Mouse (Mus musculus) kidney, postnatal 0 days (tissue): ENCODE measurements around the gene Igfn1. TPM values are rescaled to one million over a fixed set of nuclear protein-coding genes. Genes with fewer than 3 reads are reported as not detected.

Experiments used
- ATAC-seq: fragments of 200-750 bp; cut with Nextera tagmentation; replicated peaks from 2 replicates; pipeline ENCODE4 v1.8.0; 2017; ENCODE audit warnings: low read depth, moderate number of reproducible peaks, moderate TSS enrichment, moderate library complexity; ENCODE audit not compliant: low FRiP score
- DNase-seq: peaks from one replicate; pipeline ENCODE4 v3.0.0-alpha.2; 2016; ENCODE audit warnings: low spot score
- H3K27ac ChIP-seq: fragments of 300-500 bp; sonication (generic); 2 replicates; pipeline ENCODE4 v1.5.1; 2014; ENCODE audit warnings: mild to moderate bottlenecking
- H3K27me3 ChIP-seq: fragments of 300-500 bp; sonication (generic); 2 replicates; pipeline ENCODE4 v1.6.1; 2014; ENCODE audit warnings: low read length, mixed read lengths; ENCODE audit not compliant: insufficient read depth
- H3K36me3 ChIP-seq: fragments of 300-500 bp; sonication (generic); 2 replicates; pipeline ENCODE4 v1.6.1; 2014; ENCODE audit warnings: low read length, mixed read lengths; ENCODE audit not compliant: insufficient read depth
- H3K4me1 ChIP-seq: fragments of 300-500 bp; sonication (generic); replicated peaks from 2 replicates; pipeline ENCODE4 v1.6.1; 2014; ENCODE audit warnings: antibody characterized with exemption, low read length, mixed read lengths; ENCODE audit not compliant: insufficient read depth
- H3K4me2 ChIP-seq: fragments of 300-500 bp; sonication (generic); 2 replicates; pipeline ENCODE4 v1.6.1; 2014; ENCODE audit warnings: mild to moderate bottlenecking, low read length, moderate library complexity, mixed read lengths
- H3K4me3 ChIP-seq: fragments of 300-500 bp; sonication (generic); replicated peaks from 2 replicates; pipeline ENCODE4 v1.5.1; 2014; ENCODE audit warnings: low read depth, low read length
- H3K9ac ChIP-seq: fragments of 300-500 bp; sonication (generic); 2 replicates; pipeline ENCODE4 v1.6.1; 2014; ENCODE audit warnings: low read depth, low read length
- H3K9me3 ChIP-seq: fragments of 300-500 bp; sonication (generic); replicated peaks from 2 replicates; pipeline ENCODE4 v1.6.1; 2016; ENCODE audit warnings: low read length, inconsistent platforms, mixed read lengths
- CTCF ChIP-seq: IDR thresholded peaks from 2 replicates; pipeline ENCODE4 v1.5.1; 2016; ENCODE audit warnings: antibody characterized with exemption, low read depth, mild to moderate bottlenecking, moderate library complexity
- WGBS: fragments of 180-500 bp; shearing (Covaris S2); extraction: QIAGEN DNeasy Blood & Tissue Kit; methylation state at CpG from one replicate; pipeline ENCODE4 v1.1.7; 2014; 5-methylcytosine and 5-hydroxymethylcytosine counted together
- polyA plus RNA-seq: library from polyadenylated mRNA; unstranded; fragments of >200 nt; fragmentation: Nextera tagmentation; extraction: Ambion mirVana; gene quantifications from 2 replicates; pipeline ENCODE4 v1.2.1, GENCODE M21; 2015

Igfn1 gene
- polyA plus RNA-seq, 1 experiment from 2014 or later: 0.25 TPM

GRCm38 (mm10) chr1:136014796-136015502 lies 8.8 kb upstream of the Igfn1 start:
- Histone ChIP-seq H3K4me1 (no peaks in the 10 kb centered on the region; the same call in 1 of the 2 replicates), H3K4me2 (no peak overlapping the region), H3K9ac (no peak overlapping the region), H3K4me3 (no peak overlapping the region), H3K27me3 (no peaks in the 10 kb centered on the region), H3K27ac (no peak overlapping the region), H3K9me3 (no peaks in the 10 kb centered on the region), H3K36me3 (no peaks in the 10 kb centered on the region)
- 78% methylated on average over 2 of the region's 2 CpGs for WGBS
- TF ChIP-seq CTCF: no peak
- no peak for DNase-seq
- no peak for ATAC-seq

GRCm38 (mm10) chr1:136013513-136013912 lies 7.4 kb upstream of the Igfn1 start:
- H3K9me3 ChIP-seq: no peaks in the 10 kb centered on the region
- DNase-seq (no peak), ATAC-seq (no peak)
- no peaks in the 10 kb centered on the region for H3K27me3 ChIP-seq
- H3K4me3 ChIP-seq: no peak overlapping the region
- TF ChIP-seq CTCF: no peak
- H3K9ac ChIP-seq: no peak overlapping the region
- H3K4me2 ChIP-seq: no peak overlapping the region
- 62% methylated on average over 4 of the region's 4 CpGs for WGBS
- no peaks in the 10 kb centered on the region for H3K4me1 ChIP-seq
- H3K27ac ChIP-seq: no peak overlapping the region
- no peaks in the 10 kb centered on the region for H3K36me3 ChIP-seq

- Histone ChIP-seq H3K27ac (no peak overlapping the region), H3K9me3 (no peaks in the 10 kb centered on the region), H3K4me2 (no peak overlapping the region), H3K4me3 (no peak overlapping the region), H3K27me3 (no peaks in the 10 kb centered on the region), H3K9ac (no peak overlapping the region), H3K4me1 (no peaks in the 10 kb centered on the region; the same call in 1 of the 2 replicates), H3K36me3 (no peaks in the 10 kb centered on the region)
- ATAC-seq (no peak), DNase-seq (no peak)
- WGBS: 92% methylated on average over 4 of the region's 4 CpGs
- TF ChIP-seq CTCF: no peak
Measured at GRCm38 (mm10) chr1:136010247-136010646, 4.1 kb upstream of the Igfn1 start.

- ATAC-seq (no peak), DNase-seq (no peak)
- peak overlapping the region; percentile 87 for H3K4me2 ChIP-seq
- H3K9me3 ChIP-seq: no peaks in the 10 kb centered on the region
- no peaks in the 10 kb centered on the region for H3K27me3 ChIP-seq
- peak overlapping the region; percentile 56; the same call in 1 of the 2 replicates for H3K9ac ChIP-seq
- no peak for TF ChIP-seq CTCF
- H3K4me3 ChIP-seq: peak overlapping the region; percentile 45
- no peaks in the 10 kb centered on the region; the same call in 1 of the 2 replicates for H3K4me1 ChIP-seq
- 13% methylated on average over 8 of the region's 8 CpGs for WGBS
- no peaks in the 10 kb centered on the region for H3K36me3 ChIP-seq
- no peak overlapping the region for H3K27ac ChIP-seq
Measured at GRCm38 (mm10) chr1:136008159-136008533, 2.0 kb upstream of the Igfn1 start.

GRCm38 (mm10) chr1:136007211-136008158 lies 1.3 kb upstream of the Igfn1 start, which contains the start of gene Tmem9:
Gene Tmem9 (plus strand): TSS chr1:136008150.
- ATAC-seq: peak; percentile 95
- peak; percentile 93 for DNase-seq
- TF ChIP-seq CTCF: peak; percentile 27; the same call in 1 of the 2 replicates
- Histone ChIP-seq H3K27ac (no peak within 1 kb of the TSS), H3K27me3 (no peaks in the 10 kb centered on the region), H3K36me3 (no peaks in the 10 kb centered on the region), H3K4me2 (peak within 1 kb of the TSS; percentile 87), H3K9me3 (no peaks in the 10 kb centered on the region), H3K4me1 (no peaks in the 10 kb centered on the region; the same call in 1 of the 2 replicates), H3K9ac (peak within 1 kb of the TSS; percentile 56), H3K4me3 (peak within 1 kb of the TSS; percentile 45)
- WGBS: 3% methylated on average over 37 of the region's 37 CpGs

GRCm38 (mm10) chr1:136001438-136001837 lies 4.7 kb downstream of the Igfn1 start:
- no peak overlapping the region for H3K27ac ChIP-seq
- H3K4me1 ChIP-seq: no peaks in the 10 kb centered on the region
- H3K4me2 ChIP-seq: no peak overlapping the region
- TF ChIP-seq CTCF: no peak
- no peaks in the 10 kb centered on the region for H3K27me3 ChIP-seq
- no peak overlapping the region for H3K4me3 ChIP-seq
- no peak overlapping the region for H3K9ac ChIP-seq
- DNase-seq: peak; percentile 8
- 81% methylated on average over 2 of the region's 2 CpGs for WGBS
- H3K9me3 ChIP-seq: no peaks in the 10 kb centered on the region
- H3K36me3 ChIP-seq: no peaks in the 10 kb centered on the region
- ATAC-seq: peak; percentile 72; the same call in 1 of the 2 replicates
